Mouse (Mus musculus) kidney, embryonic 16.5 days (tissue): Measurements from ENCODE around the gene Olfr325. TPM values are rescaled to one million over a fixed set of nuclear protein-coding genes. Genes with fewer than 3 reads are reported as not detected.

Experiments
- ATAC-seq: fragments of 200-750 bp; cut with Nextera tagmentation; 2 replicates; pipeline ENCODE4 v1.8.0; 2017; ENCODE audit warnings: moderate TSS enrichment; ENCODE audit not compliant: low FRiP score, low TSS enrichment
- H3K27ac ChIP-seq: fragments of 300-500 bp; sonication (generic); 2 replicates; pipeline ENCODE4 v1.5.1; 2014; ENCODE audit warnings: low read length
- H3K27me3 ChIP-seq: fragments of 300-500 bp; sonication (generic); 2 replicates; pipeline ENCODE4 v1.6.1; 2014; ENCODE audit warnings: low read length, control low read depth, mixed read lengths; ENCODE audit not compliant: insufficient read depth
- H3K36me3 ChIP-seq: fragments of 300-500 bp; sonication (generic); 2 replicates; pipeline ENCODE4 v1.6.1; 2014; ENCODE audit warnings: low read length, control low read depth, mixed read lengths; ENCODE audit not compliant: insufficient read depth
- H3K4me1 ChIP-seq: fragments of 300-500 bp; sonication (generic); 2 replicates; pipeline ENCODE4 v1.6.1; 2014; ENCODE audit warnings: low read length, control low read depth, mixed read lengths; ENCODE audit not compliant: insufficient read depth
- H3K4me2 ChIP-seq: fragments of 300-500 bp; sonication (generic); replicated peaks from 2 replicates; pipeline ENCODE4 v1.6.1; 2014; ENCODE audit warnings: low read depth, low read length
- H3K4me3 ChIP-seq: fragments of 300-500 bp; sonication (generic); 2 replicates; pipeline ENCODE4 v1.5.1; 2014; ENCODE audit warnings: mild to moderate bottlenecking, low read length
- H3K9ac ChIP-seq: fragments of 300-500 bp; sonication (generic); replicated peaks from 2 replicates; pipeline ENCODE4 v1.6.1; 2014; ENCODE audit warnings: low read length
- H3K9me3 ChIP-seq: fragments of 300-500 bp; sonication (generic); 2 replicates; pipeline ENCODE4 v1.6.1; 2016; ENCODE audit warnings: low read length, control low read depth
- WGBS: fragments of 180-500 bp; shearing (Covaris S2); extraction: QIAGEN DNeasy Blood & Tissue Kit; methylation state at CpG from one replicate; pipeline ENCODE4 v1.1.7; 2014; 5-methylcytosine and 5-hydroxymethylcytosine counted together
- polyA plus RNA-seq: library from polyadenylated mRNA; unstranded; fragments of >200 nt; fragmentation: Nextera tagmentation; extraction: Ambion mirVana; gene quantifications from 2 replicates; pipeline ENCODE4 v1.2.1, GENCODE M21; 2015

Gene Olfr325
- polyA plus RNA-seq, 1 experiment from 2014 or later: not detected

GRCm38 (mm10) chr11:58618793-58619192 lies 41.3 kb downstream of the Olfr325 start:
- Histone ChIP-seq H3K9me3 (no peaks in the 10 kb centered on the region), H3K4me2 (no peak overlapping the region), H3K9ac (no peak overlapping the region), H3K4me3 (no peak overlapping the region), H3K27ac (no peak overlapping the region), H3K36me3 (no peaks in the 10 kb centered on the region), H3K27me3 (no peaks in the 10 kb centered on the region), H3K4me1 (no peaks in the 10 kb centered on the region)
- no peak for ATAC-seq
- WGBS: 81% methylated on average over 6 of the region's 6 CpGs

- no peaks in the 10 kb centered on the region for H3K36me3 ChIP-seq
- no peak overlapping the region for H3K4me2 ChIP-seq
Observed at GRCm38 (mm10) chr11:58626146-58626545, 48.6 kb downstream of the Olfr325 start.

GRCm38 (mm10) chr11:58630401-58630800 lies 52.9 kb downstream of the Olfr325 start, which contains the start of gene Olfr323:
TSS of gene Olfr323 (minus strand) at chr11:58630501.
- no peak within 1 kb of the TSS for H3K9ac ChIP-seq
- H3K4me1 ChIP-seq: no peaks in the 10 kb centered on the region
- no peak within 1 kb of the TSS for H3K27ac ChIP-seq
- no peak for ATAC-seq
- 73% methylated on average over 5 of the region's 5 CpGs for WGBS
- H3K9me3 ChIP-seq: no peaks in the 10 kb centered on the region
- no peaks in the 10 kb centered on the region for H3K36me3 ChIP-seq
- no peak within 1 kb of the TSS for H3K4me3 ChIP-seq
- H3K4me2 ChIP-seq: no peak within 1 kb of the TSS
- no peaks in the 10 kb centered on the region for H3K27me3 ChIP-seq

More at GRCm38 (mm10) chr11:58626146-58626545, 48.6 kb downstream of the Olfr325 start:
- H3K27ac ChIP-seq: no peak overlapping the region
- no peaks in the 10 kb centered on the region for H3K27me3 ChIP-seq
- WGBS: 57% methylated on average over 4 of the region's 4 CpGs
- ATAC-seq: no peak
- H3K4me1 ChIP-seq: no peaks in the 10 kb centered on the region
- no peaks in the 10 kb centered on the region for H3K9me3 ChIP-seq
- no peak overlapping the region for H3K4me3 ChIP-seq
- no peak overlapping the region for H3K9ac ChIP-seq

Other genes starting within 250 kb of the Olfr325 start
- 40.9 and 43.8 TPM in 2 replicates for gene Zfp672, start 247.4 kb upstream of the Olfr325 start, polyA plus RNA-seq
- gene Sh3bp5l, start 247.0 kb upstream of the Olfr325 start, polyA plus RNA-seq: 41.2 and 41.8 TPM in 2 replicates
- 0.21 and 0.27 TPM in 2 replicates for gene Lypd8, start 198.7 kb upstream of the Olfr325 start, polyA plus RNA-seq
- not detected in 2 replicates for gene 1810065E05Rik, start 156.6 kb upstream of the Olfr325 start, polyA plus RNA-seq
- not detected in 2 replicates for gene Gm12253, start 145.2 kb upstream of the Olfr325 start, polyA plus RNA-seq
- not detected in 2 replicates for gene Lypd9, start 124.8 kb upstream of the Olfr325 start, polyA plus RNA-seq
- gene Olfr30, start 115.5 kb upstream of the Olfr325 start, polyA plus RNA-seq: not detected in 2 replicates
- not detected in 2 replicates for gene Olfr332, start 85.2 kb upstream of the Olfr325 start, polyA plus RNA-seq
- not detected in 2 replicates for gene Olfr331, start 75.2 kb upstream of the Olfr325 start, polyA plus RNA-seq
- gene Olfr330, start 42.9 kb upstream of the Olfr325 start, polyA plus RNA-seq: not detected in 2 replicates
- not detected in 2 replicates for gene Olfr329-ps, start 31.3 kb upstream of the Olfr325 start, polyA plus RNA-seq
- 0.14 TPM in 1 of 2 replicates, not detected in the other for gene Olfr328, start 22.1 kb upstream of the Olfr325 start, polyA plus RNA-seq
- gene Olfr224, start 7.2 kb upstream of the Olfr325 start, polyA plus RNA-seq: not detected in 2 replicates
- not detected in 2 replicates for gene Olfr324, start 17.4 kb downstream of the Olfr325 start, polyA plus RNA-seq
- not detected in 2 replicates for gene 2210407C18Rik, start 38.3 kb downstream of the Olfr325 start, polyA plus RNA-seq
- gene Olfr323, start 52.8 kb downstream of the Olfr325 start, polyA plus RNA-seq: not detected in 2 replicates
- 0.10 TPM in 1 of 2 replicates, not detected in the other for gene Trim58, start 62.7 kb downstream of the Olfr325 start, polyA plus RNA-seq
- gene Olfr322, start 81.1 kb downstream of the Olfr325 start, polyA plus RNA-seq: 0.04 and 0.12 TPM in 2 replicates
- 0.05 TPM in 1 of 2 replicates, not detected in the other for gene Olfr320, start 103.4 kb downstream of the Olfr325 start, polyA plus RNA-seq
- gene Olfr319, start 121.4 kb downstream of the Olfr325 start, polyA plus RNA-seq: not detected in 2 replicates
- gene Olfr318, start 146.3 kb downstream of the Olfr325 start, polyA plus RNA-seq: not detected in 2 replicates
- gene Olfr317, start 161.5 kb downstream of the Olfr325 start, polyA plus RNA-seq: not detected in 2 replicates
- not detected in 2 replicates for gene Olfr316, start 175.0 kb downstream of the Olfr325 start, polyA plus RNA-seq
- not detected in 2 replicates for gene Olfr315, start 195.5 kb downstream of the Olfr325 start, polyA plus RNA-seq
- gene Olfr314, start 205.2 kb downstream of the Olfr325 start, polyA plus RNA-seq: not detected in 2 replicates
- gene Fam183b, start 224.2 kb downstream of the Olfr325 start, polyA plus RNA-seq: 0.31 and 0.85 TPM in 2 replicates
- not detected in 2 replicates for gene Olfr313, start 237.3 kb downstream of the Olfr325 start, polyA plus RNA-seq